Mouse (Mus musculus): ENCODE results near the gene Hormad2.

Gene Hormad2

GRCm38 (mm10) chr11:4461154-4461553, 20.2 kb upstream of the Hormad2 start:
- H3K36me3 ChIP-seq (ENCODE audit: insufficient read depth, low read length): no peaks in the 10 kb centered on the region
- H3K4me3 ChIP-seq (replicated peaks; ENCODE audit: low read length): peak overlapping the region; percentile 59
- H3K4me1 ChIP-seq (replicated peaks; ENCODE audit: low read depth, low read length): peaks cover 88% of the 10 kb centered on the region
- H3K9me3 ChIP-seq (ENCODE audit: low read length): no peaks in the 10 kb centered on the region
- TF ChIP-seq CTCF (conservative IDR thresholded peaks at IDR 0.05; ENCODE audit: low read length): no peak
- TF ChIP-seq POU5F1 (IDR thresholded peaks at IDR 0.05; ENCODE audit: borderline replicate concordance, low read length): no peak
- no peak for TF ChIP-seq NANOG (IDR thresholded peaks at IDR 0.05; ENCODE audit: borderline replicate concordance, low read length)
- no peaks in the 10 kb centered on the region; the same call in 1 of the 2 replicates for H3K27me3 ChIP-seq (ENCODE audit: insufficient read depth, low read length)

DNA sequence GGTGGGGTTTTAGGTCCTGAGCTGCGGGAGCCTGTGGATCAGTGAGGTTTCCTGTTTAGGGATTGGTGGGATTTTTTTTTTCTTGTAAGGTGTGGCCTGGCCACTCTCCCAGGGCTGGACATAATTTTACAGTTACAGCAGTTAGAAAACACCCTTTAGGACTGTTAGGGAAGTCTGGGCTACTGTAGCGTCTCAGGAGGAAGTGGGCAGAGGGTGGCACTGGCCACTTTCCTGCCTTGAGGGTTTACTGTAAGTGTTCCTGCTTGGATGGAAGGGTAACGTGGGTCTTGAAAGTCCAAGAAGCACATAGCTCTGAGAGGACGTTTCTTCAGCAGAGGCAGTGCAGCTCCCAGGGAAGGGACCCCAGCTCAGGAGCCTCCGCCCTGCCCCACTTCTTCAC, 19.7 kb upstream of the Hormad2 start:
- H3K4me1 ChIP-seq (replicated peaks; ENCODE audit: low read depth, low read length): peaks cover 83% of the 10 kb centered on the region
- no peaks in the 10 kb centered on the region; the same call in 1 of the 2 replicates for H3K27me3 ChIP-seq (ENCODE audit: insufficient read depth, low read length)

DNA sequence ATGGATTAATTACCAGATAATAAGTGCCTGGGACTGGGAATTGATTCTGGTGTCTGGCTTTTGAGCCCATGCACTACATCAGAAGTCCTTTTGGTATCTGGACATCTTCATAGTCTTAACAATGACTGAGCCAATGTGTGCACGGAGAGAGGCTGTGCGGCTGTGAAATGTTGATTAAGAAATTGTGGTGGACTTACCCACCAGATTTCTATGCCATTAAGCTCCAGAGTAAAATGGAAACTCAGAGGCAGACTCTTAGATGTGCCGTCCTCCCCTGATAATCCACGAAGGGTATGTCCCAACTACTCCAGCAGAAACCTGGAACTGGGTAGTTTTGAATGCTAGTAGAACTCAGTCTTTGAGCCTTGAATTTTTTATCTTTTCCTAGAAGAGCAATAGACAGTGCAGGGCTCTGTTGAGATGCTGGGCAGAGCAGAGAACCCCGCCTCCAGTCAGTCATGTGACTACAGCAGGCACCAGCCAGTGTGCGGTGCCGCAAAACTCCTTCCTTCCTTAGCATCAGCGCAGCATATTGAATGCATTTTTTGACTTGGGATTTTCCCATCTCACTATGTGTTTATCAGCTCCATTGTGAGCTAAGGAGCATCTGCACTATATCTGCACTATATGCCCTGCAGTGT, 14.1 kb upstream of the Hormad2 start:
- no peaks in the 10 kb centered on the region for H3K9me3 ChIP-seq (ENCODE audit: low read length)
- H3K36me3 ChIP-seq (ENCODE audit: insufficient read depth, low read length): no peaks in the 10 kb centered on the region
- TF ChIP-seq NANOG (IDR thresholded peaks at IDR 0.05; ENCODE audit: borderline replicate concordance, low read length) (no peak), CTCF (conservative IDR thresholded peaks at IDR 0.05; ENCODE audit: low read length) (no peak), POU5F1 (IDR thresholded peaks at IDR 0.05; ENCODE audit: borderline replicate concordance, low read length) (no peak)
- H3K27me3 ChIP-seq (ENCODE audit: insufficient read depth, low read length): peaks cover 4% of the 10 kb centered on the region; the same call in 1 of the 2 replicates
- H3K4me3 ChIP-seq (replicated peaks; ENCODE audit: low read length): no peak overlapping the region; the same call in 1 of the 2 replicates
- H3K4me1 ChIP-seq (replicated peaks; ENCODE audit: low read depth, low read length): peaks cover 52% of the 10 kb centered on the region

More for the DNA sequence above, 19.7 kb upstream of the Hormad2 start:
- Histone ChIP-seq H3K9me3 (ENCODE audit: low read length) (no peaks in the 10 kb centered on the region), H3K4me3 (replicated peaks; ENCODE audit: low read length) (peak overlapping the region; percentile 59), H3K36me3 (ENCODE audit: insufficient read depth, low read length) (no peaks in the 10 kb centered on the region)
- no peak for TF ChIP-seq POU5F1 (IDR thresholded peaks at IDR 0.05; ENCODE audit: borderline replicate concordance, low read length)
- no peak for TF ChIP-seq NANOG (IDR thresholded peaks at IDR 0.05; ENCODE audit: borderline replicate concordance, low read length)
- no peak for TF ChIP-seq CTCF (conservative IDR thresholded peaks at IDR 0.05; ENCODE audit: low read length)

- H3K9me3 ChIP-seq (ENCODE audit: low read length): no peaks in the 10 kb centered on the region
- TF ChIP-seq NANOG (IDR thresholded peaks at IDR 0.05; ENCODE audit: borderline replicate concordance, low read length) (no peak), POU5F1 (IDR thresholded peaks at IDR 0.05; ENCODE audit: borderline replicate concordance, low read length) (no peak), CTCF (conservative IDR thresholded peaks at IDR 0.05; ENCODE audit: low read length) (no peak)
- peaks cover 4% of the 10 kb centered on the region; the same call in 1 of the 2 replicates for H3K27me3 ChIP-seq (ENCODE audit: insufficient read depth, low read length)
- H3K36me3 ChIP-seq (ENCODE audit: insufficient read depth, low read length): no peaks in the 10 kb centered on the region
- H3K4me1 ChIP-seq (replicated peaks; ENCODE audit: low read depth, low read length): peaks cover 28% of the 10 kb centered on the region
- H3K4me3 ChIP-seq (replicated peaks; ENCODE audit: low read length): peak overlapping the region; percentile 66
These were observed 11.7 kb upstream of the Hormad2 start for GRCm38 (mm10) chr11:4452467-4453184.

- Histone ChIP-seq H3K9me3 (ENCODE audit: low read length) (no peaks in the 10 kb centered on the region), H3K4me3 (replicated peaks; ENCODE audit: low read length) (no peak overlapping the region), H3K4me1 (replicated peaks; ENCODE audit: low read depth, low read length) (peaks cover 26% of the 10 kb centered on the region), H3K36me3 (ENCODE audit: insufficient read depth, low read length) (no peaks in the 10 kb centered on the region), H3K27me3 (ENCODE audit: insufficient read depth, low read length) (peaks cover 4% of the 10 kb centered on the region; the same call in 1 of the 2 replicates)
- TF ChIP-seq NANOG (IDR thresholded peaks at IDR 0.05; ENCODE audit: borderline replicate concordance, low read length) (no peak), POU5F1 (IDR thresholded peaks at IDR 0.05; ENCODE audit: borderline replicate concordance, low read length) (no peak), CTCF (conservative IDR thresholded peaks at IDR 0.05; ENCODE audit: low read length) (peak; percentile 95)
These were observed 10.2 kb upstream of the Hormad2 start for GRCm38 (mm10) chr11:4451116-4451515.

DNA sequence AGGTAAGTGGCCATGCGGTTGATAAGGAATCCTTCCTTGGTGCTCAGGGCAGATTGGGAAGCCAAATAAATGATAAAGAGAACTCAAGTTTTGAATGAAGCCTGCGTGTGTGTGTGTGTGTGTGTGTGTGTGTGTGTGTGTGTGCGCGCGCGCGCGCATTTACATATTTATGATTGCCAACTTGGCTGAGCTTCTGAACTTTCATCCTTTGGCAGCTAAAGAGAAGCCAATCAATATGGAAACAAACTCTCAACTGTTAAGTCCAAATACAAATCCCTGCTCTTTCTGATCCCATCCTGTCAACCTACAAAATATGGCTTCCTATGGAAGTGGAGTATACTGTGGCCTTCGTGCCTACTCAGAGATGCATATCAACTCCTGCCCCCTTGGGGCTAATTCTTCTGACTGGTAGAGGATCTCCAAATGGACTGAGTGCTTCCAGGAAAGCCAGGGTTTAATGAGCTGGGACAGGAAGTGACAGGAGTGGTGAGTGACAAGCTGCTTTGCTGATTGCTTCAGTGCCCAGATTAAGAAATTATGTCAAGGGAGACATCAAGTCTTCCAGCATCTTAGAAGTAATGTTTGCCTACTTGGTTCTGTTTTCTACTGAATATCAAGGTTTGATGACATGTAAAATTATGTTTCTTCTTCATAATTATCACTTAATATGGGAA, 5.4 kb upstream of the Hormad2 start:
- Histone ChIP-seq H3K9me3 (ENCODE audit: low read length) (no peaks in the 10 kb centered on the region), H3K36me3 (ENCODE audit: insufficient read depth, low read length) (no peaks in the 10 kb centered on the region), H3K4me1 (replicated peaks; ENCODE audit: low read depth, low read length) (0 out of 2 replicates have a peak, but pooled peaks cover 6% of the 10 kb centered on the region), H3K27me3 (ENCODE audit: insufficient read depth, low read length) (no peaks in the 10 kb centered on the region; the same call in 1 of the 2 replicates), H3K4me3 (replicated peaks; ENCODE audit: low read length) (no peak overlapping the region)
- TF ChIP-seq NANOG (IDR thresholded peaks at IDR 0.05; ENCODE audit: borderline replicate concordance, low read length) (no peak), CTCF (conservative IDR thresholded peaks at IDR 0.05; ENCODE audit: low read length) (no peak), POU5F1 (IDR thresholded peaks at IDR 0.05; ENCODE audit: borderline replicate concordance, low read length) (no peak)

- H3K4me1 ChIP-seq (replicated peaks; ENCODE audit: low read depth, low read length): peaks cover 21% of the 10 kb centered on the region
- no peaks in the 10 kb centered on the region for H3K9me3 ChIP-seq (ENCODE audit: low read length)
- no peaks in the 10 kb centered on the region for H3K36me3 ChIP-seq (ENCODE audit: insufficient read depth, low read length)
- TF ChIP-seq NANOG (IDR thresholded peaks at IDR 0.05; ENCODE audit: borderline replicate concordance, low read length) (no peak), POU5F1 (IDR thresholded peaks at IDR 0.05; ENCODE audit: borderline replicate concordance, low read length) (no peak), CTCF (conservative IDR thresholded peaks at IDR 0.05; ENCODE audit: low read length) (no peak)
- H3K4me3 ChIP-seq (replicated peaks; ENCODE audit: low read length): no peak overlapping the region
- H3K27me3 ChIP-seq (ENCODE audit: insufficient read depth, low read length): no peaks in the 10 kb centered on the region; the same call in 1 of the 2 replicates
These were observed 1.4 kb upstream of the Hormad2 start for GRCm38 (mm10) chr11:4442280-4442679.

GRCm38 (mm10) chr11:4438211-4438610, 2.7 kb downstream of the Hormad2 start:
- no peaks in the 10 kb centered on the region for H3K36me3 ChIP-seq (ENCODE audit: insufficient read depth, low read length)
- peaks cover 25% of the 10 kb centered on the region for H3K4me1 ChIP-seq (replicated peaks; ENCODE audit: low read depth, low read length)
- no peaks in the 10 kb centered on the region; the same call in 1 of the 2 replicates for H3K27me3 ChIP-seq (ENCODE audit: insufficient read depth, low read length)
- H3K9me3 ChIP-seq (ENCODE audit: low read length): no peaks in the 10 kb centered on the region
- TF ChIP-seq POU5F1 (IDR thresholded peaks at IDR 0.05; ENCODE audit: borderline replicate concordance, low read length): no peak
- no peak for TF ChIP-seq CTCF (conservative IDR thresholded peaks at IDR 0.05; ENCODE audit: low read length)
- no peak for TF ChIP-seq NANOG (IDR thresholded peaks at IDR 0.05; ENCODE audit: borderline replicate concordance, low read length)
- no peak overlapping the region for H3K4me3 ChIP-seq (replicated peaks; ENCODE audit: low read length)
